Mouse (Mus musculus) limb, embryonic 13.5 days (tissue): Measurements from ENCODE around the gene Mrps18a. TPM values are rescaled to one million over a fixed set of nuclear protein-coding genes. Genes with fewer than 3 reads are reported as not detected.
A peak's percentile ranks its signal among the peaks of the same experiment; 100 is the strongest.

ENCODE experiments used
- ATAC-seq: fragments of 200-750 bp; cut with Nextera tagmentation; 2 replicates; pipeline ENCODE4 v1.8.0; 2017; ENCODE audit warnings: low read depth, moderate number of reproducible peaks, moderate TSS enrichment; ENCODE audit not compliant: low FRiP score
- H3K27ac ChIP-seq: fragments of 300-500 bp; sonication (generic); 2 replicates; pipeline ENCODE4 v1.5.1; 2015; ENCODE audit warnings: inconsistent platforms, mild to moderate bottlenecking, moderate library complexity
- H3K27me3 ChIP-seq: fragments of 300-500 bp; sonication (generic); 2 replicates; pipeline ENCODE4 v1.6.1; 2015; ENCODE audit warnings: mild to moderate bottlenecking, inconsistent platforms
- H3K36me3 ChIP-seq: fragments of 300-500 bp; sonication (generic); 2 replicates; pipeline ENCODE4 v1.6.1; 2015; ENCODE audit warnings: inconsistent platforms, mild to moderate bottlenecking, moderate library complexity
- H3K4me1 ChIP-seq: fragments of 300-500 bp; sonication (generic); 2 replicates; pipeline ENCODE4 v1.6.1; 2015; ENCODE audit warnings: inconsistent platforms
- H3K4me2 ChIP-seq: fragments of 300-500 bp; sonication (generic); replicated peaks from 2 replicates; pipeline ENCODE4 v1.6.1; 2015; ENCODE audit warnings: inconsistent platforms, mild to moderate bottlenecking, moderate library complexity
- H3K4me3 ChIP-seq: fragments of 300-500 bp; sonication (generic); 2 replicates; pipeline ENCODE4 v1.5.1; 2015; ENCODE audit warnings: moderate library complexity, mild to moderate bottlenecking, inconsistent platforms
- H3K9ac ChIP-seq: fragments of 300-500 bp; sonication (generic); 2 replicates; pipeline ENCODE4 v1.6.1; 2015; ENCODE audit warnings: mild to moderate bottlenecking, inconsistent platforms
- H3K9me3 ChIP-seq: fragments of 300-500 bp; sonication (generic); 2 replicates; pipeline ENCODE4 v1.6.1; 2016; ENCODE audit warnings: inconsistent platforms
- WGBS: fragments of 180-500 bp; shearing (Covaris S2); methylation state at CpG from one replicate; pipeline ENCODE4 v1.1.7; 2015; 5-methylcytosine and 5-hydroxymethylcytosine counted together
- polyA plus RNA-seq: library from polyadenylated mRNA; unstranded; fragments of >200 nt; fragmentation: Nextera tagmentation; extraction: Ambion mirVana; gene quantifications from 2 replicates; pipeline ENCODE4 v1.2.1, GENCODE M21; 2015

Mrps18a gene
- polyA plus RNA-seq, 1 experiment from 2014 or later, result 143 TPM

DNA sequence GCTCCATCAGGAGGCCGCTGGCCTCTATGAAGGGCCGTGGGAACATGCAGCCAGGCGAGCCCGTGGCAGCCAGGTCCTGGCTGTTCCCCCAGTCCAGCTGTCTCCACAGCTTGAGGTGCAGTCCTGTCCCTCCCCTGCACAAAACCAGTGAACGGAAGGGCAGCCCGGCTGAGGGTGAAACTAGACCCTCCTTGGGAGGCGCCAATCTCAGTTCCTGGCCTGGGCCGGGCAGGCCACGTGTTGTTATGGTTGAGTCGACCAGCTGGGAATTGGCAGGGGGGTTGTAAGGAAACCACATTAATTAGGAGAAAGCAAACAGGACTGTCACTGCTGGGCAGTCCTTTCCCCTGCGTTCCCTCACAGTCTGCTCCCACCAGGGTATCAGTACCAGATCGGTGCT lies 6.3 kb upstream of the Mrps18a start:
- Histone ChIP-seq H3K27ac (0 out of 2 replicates have a peak overlapping the region, but pooled peaks have one; percentile 12), H3K4me2 (peak overlapping the region; percentile 17), H3K27me3 (peaks cover 3% of the 10 kb centered on the region)

DNA sequence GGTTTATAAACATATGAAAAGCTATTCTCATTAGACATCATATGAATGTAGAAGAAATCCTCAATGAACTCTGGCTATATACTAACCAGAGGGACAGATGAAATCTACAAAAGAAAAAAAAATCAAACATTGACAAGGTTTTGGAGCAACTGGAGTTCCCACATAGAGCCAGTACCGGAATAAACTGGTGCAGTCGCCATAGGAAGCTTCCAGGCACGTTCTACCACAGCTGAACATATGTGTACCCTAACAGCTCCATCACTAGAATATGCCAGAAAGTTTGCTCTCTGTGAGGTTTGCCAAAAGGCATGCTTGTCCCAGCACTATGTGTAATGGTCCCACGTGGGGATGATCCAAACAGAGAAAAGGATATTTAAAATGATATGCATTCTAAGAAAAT lies 2.5 kb upstream of the Mrps18a start:
- WGBS, result 83% methylated on average over 4 of the region's 4 CpGs

More for the DNA sequence above, 6.3 kb upstream of the Mrps18a start:
- H3K4me3 ChIP-seq, result no peak overlapping the region
- H3K36me3 ChIP-seq, result no peaks in the 10 kb centered on the region
- no peaks in the 10 kb centered on the region for H3K9me3 ChIP-seq
- peaks cover 12% of the 10 kb centered on the region for H3K4me1 ChIP-seq
- 14% methylated on average over 12 of the region's 12 CpGs for WGBS
- 0 out of 2 replicates have a peak overlapping the region, but pooled peaks have one; percentile 9 for H3K9ac ChIP-seq
- ATAC-seq, result peak; percentile 91

DNA sequence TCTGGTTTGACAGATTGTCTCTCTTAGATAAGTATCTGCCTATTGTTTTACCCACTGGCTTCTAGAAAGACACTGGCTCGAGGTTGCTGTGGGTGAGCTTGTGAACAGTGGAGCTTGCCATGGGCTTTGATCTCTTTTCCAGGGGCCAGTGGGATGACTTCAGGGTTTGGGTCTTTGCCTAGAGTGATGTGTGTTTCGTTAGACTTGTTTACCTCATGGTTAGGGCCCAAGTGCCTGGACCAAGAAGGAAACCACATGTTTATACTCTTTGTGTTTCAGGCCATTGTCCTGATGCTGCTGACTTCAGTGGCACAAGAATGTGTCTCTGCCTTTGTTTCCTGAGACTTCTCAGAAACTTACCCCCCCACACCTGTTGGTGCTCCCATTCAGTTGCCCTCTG lies 4.7 kb downstream of the Mrps18a start:
- no peaks in the 10 kb centered on the region for H3K9me3 ChIP-seq
- no peak for ATAC-seq
- peak overlapping the region; percentile 16; the same call in 1 of the 2 replicates for H3K27ac ChIP-seq
- H3K27me3 ChIP-seq, result no peaks in the 10 kb centered on the region
- peaks cover 34% of the 10 kb centered on the region for H3K36me3 ChIP-seq
- H3K4me1 ChIP-seq, result peaks cover 55% of the 10 kb centered on the region
- WGBS, result 30% methylated on average over 2 of the region's 2 CpGs
- H3K9ac ChIP-seq, result peak overlapping the region; percentile 25; the same call in 1 of the 2 replicates
- no peak overlapping the region for H3K4me3 ChIP-seq
- no peak overlapping the region for H3K4me2 ChIP-seq

More for the DNA sequence above, 2.5 kb upstream of the Mrps18a start:
- Histone ChIP-seq H3K4me1 (peaks cover 21% of the 10 kb centered on the region), H3K4me3 (no peak overlapping the region), H3K9ac (no peak overlapping the region), H3K4me2 (no peak overlapping the region), H3K27ac (no peak overlapping the region), H3K36me3 (peaks cover 2% of the 10 kb centered on the region; the same call in 1 of the 2 replicates), H3K27me3 (peaks cover 4% of the 10 kb centered on the region), H3K9me3 (no peaks in the 10 kb centered on the region)
- no peak for ATAC-seq

DNA sequence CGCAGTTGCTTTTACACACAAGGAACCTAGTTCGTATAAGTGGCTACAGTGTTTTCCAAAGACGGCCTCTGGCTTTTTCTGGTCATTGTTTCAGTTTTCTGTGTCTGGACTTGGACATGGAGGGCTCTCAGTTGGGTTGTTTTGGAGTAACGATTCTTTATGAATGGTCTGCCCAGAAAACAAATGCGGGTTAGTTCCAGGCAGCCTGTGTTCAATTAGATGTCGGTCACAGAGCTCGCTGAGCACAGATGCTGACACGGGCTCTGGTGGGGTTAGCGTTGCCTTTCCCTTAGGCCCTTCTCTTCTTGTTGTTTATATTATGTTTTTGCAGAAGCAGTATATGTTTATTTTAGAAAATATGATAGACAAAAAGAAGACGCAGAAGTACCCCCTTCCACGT lies 5.4 kb downstream of the Mrps18a start:
- H3K36me3 ChIP-seq, result peaks cover 36% of the 10 kb centered on the region
- H3K27me3 ChIP-seq, result no peaks in the 10 kb centered on the region
- H3K27ac ChIP-seq, result 0 out of 2 replicates have a peak overlapping the region, but pooled peaks have one; percentile 16
- ATAC-seq, result no peak
- H3K4me2 ChIP-seq, result 0 out of 2 replicates have a peak overlapping the region, but pooled peaks have one; percentile 1
- H3K9ac ChIP-seq, result no peak overlapping the region
- 43% methylated on average over 11 of the region's 11 CpGs for WGBS
- H3K9me3 ChIP-seq, result no peaks in the 10 kb centered on the region
- H3K4me1 ChIP-seq, result peaks cover 55% of the 10 kb centered on the region
- H3K4me3 ChIP-seq, result no peak overlapping the region

DNA sequence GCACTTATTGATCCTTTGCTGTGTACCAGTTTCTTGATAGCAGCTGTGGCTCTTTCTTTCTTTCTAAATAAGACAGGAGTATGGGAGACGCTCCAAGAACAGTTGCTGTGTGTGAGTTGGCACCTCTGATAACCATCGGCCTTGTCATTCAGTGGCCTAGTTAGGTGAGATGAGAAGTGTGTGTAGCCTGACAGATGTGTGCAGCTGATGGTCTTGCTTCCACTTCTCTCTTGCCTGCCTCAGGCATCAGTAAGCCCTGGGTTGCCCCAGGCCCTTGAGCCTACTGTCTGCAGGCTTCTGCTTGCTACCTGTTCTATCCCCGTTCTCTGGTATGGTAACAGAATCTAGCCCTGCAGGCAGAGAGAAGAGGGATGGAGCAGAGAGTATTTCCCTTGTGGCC lies 6.1 kb downstream of the Mrps18a start:
- no peak for ATAC-seq

DNA sequence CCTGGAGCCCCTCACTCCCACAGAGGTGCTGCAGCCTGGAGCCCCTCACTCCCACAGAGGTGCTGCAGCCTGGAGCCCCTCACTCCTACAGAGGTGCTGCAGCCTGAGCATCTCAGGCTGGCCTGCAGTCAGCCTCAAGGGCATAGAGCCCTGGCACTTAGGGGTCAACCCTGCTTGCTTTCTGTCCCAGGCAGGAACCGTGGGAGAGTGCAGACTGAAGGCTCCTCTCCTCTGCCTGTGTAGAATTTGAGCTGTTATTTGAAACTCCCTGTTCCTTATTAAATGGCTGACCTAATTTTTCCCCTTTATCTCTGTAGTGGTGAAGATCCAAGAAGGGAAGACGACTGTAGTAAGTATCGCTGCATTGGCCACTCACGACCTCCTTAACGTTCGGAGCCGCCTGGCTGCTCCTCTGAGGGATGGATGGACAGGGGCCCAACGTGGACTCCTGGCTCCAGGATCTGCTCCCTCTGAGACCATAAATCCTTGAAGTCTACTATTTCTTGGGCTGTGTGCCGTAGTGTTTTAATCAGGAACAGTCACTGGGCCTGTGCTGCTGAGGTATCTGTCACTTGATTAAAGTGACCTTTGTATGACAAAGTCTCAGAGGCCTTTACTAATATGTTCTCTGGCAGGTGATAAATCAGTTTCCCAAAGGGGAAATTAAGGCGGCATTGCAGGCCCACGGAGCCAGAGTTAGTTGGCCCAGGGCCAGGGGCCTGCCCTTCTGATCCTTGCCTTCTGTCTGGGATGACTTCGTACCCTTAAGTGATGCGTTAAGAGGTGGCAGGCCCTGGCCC lies 7.0 kb downstream of the Mrps18a start:
- peaks cover 45% of the 10 kb centered on the region for H3K4me1 ChIP-seq
- no peak for ATAC-seq
- no peak overlapping the region for H3K4me2 ChIP-seq
- no peak overlapping the region for H3K27ac ChIP-seq
- H3K36me3 ChIP-seq, result peaks cover 48% of the 10 kb centered on the region
- WGBS, result 26% methylated on average over 13 of the region's 13 CpGs
- no peaks in the 10 kb centered on the region for H3K9me3 ChIP-seq
- no peak overlapping the region for H3K4me3 ChIP-seq
- H3K27me3 ChIP-seq, result no peaks in the 10 kb centered on the region
- H3K9ac ChIP-seq, result peak overlapping the region; percentile 27; the same call in 1 of the 2 replicates

More for the DNA sequence above, 6.1 kb downstream of the Mrps18a start:
- 79% methylated on average over 3 of the region's 3 CpGs for WGBS
- H3K4me1 ChIP-seq, result peaks cover 49% of the 10 kb centered on the region
- H3K9me3 ChIP-seq, result no peaks in the 10 kb centered on the region
- H3K9ac ChIP-seq, result peak overlapping the region; percentile 45; the same call in 1 of the 2 replicates
- no peak overlapping the region for H3K4me2 ChIP-seq
- H3K36me3 ChIP-seq, result peaks cover 38% of the 10 kb centered on the region
- H3K4me3 ChIP-seq, result no peak overlapping the region
- H3K27me3 ChIP-seq, result no peaks in the 10 kb centered on the region
- H3K27ac ChIP-seq, result no peak overlapping the region

DNA sequence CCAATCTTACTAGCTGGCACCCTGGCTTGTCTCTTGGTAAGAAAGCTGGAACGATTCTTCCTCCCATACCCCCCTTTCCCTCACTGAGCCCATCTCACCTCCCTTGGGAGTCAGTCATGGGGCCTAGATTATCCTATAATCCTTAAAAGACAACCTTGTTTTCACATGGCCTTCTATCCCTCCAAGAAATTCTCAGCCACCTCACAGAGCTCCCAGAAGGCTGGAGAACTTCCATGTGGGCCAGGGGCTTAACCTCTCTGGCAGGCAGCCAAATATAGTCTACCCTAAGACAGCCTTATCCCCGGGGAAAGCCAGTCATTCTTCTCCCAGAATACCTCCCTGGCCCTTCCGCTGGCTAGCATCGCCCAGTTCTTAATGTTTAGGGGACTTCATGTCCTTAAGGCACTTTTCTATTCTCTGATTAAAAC lies 7.7 kb downstream of the Mrps18a start:
- Histone ChIP-seq H3K36me3 (peaks cover 51% of the 10 kb centered on the region), H3K9ac (no peak overlapping the region), H3K4me1 (peaks cover 45% of the 10 kb centered on the region), H3K27me3 (no peaks in the 10 kb centered on the region), H3K4me2 (no peak overlapping the region), H3K27ac (no peak overlapping the region), H3K4me3 (no peak overlapping the region), H3K9me3 (no peaks in the 10 kb centered on the region)
- no peak for ATAC-seq
- WGBS, result 55% methylated on average over 4 of the region's 4 CpGs

DNA sequence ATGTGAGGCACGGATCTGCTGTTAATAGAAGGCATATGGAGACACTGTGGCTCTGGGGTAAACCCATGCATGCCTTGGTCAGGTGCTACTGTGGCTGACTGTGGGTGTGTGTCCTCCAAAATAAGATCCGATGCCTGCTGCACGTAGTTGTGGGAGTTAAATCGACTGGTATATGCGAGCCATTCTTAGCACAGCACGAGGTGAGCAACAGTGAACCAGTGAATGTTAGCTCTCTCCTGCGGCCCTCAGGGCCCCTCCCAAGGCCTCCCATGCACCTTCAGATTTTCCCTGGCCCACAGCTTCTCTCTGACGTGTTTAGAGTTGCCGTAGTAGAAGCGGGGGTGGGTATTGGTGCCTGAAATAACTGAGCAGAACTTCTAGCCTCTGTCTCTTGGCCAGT lies 8.9 kb downstream of the Mrps18a start:
- H3K9me3 ChIP-seq, result no peaks in the 10 kb centered on the region
- no peak for ATAC-seq
- H3K36me3 ChIP-seq, result peaks cover 58% of the 10 kb centered on the region
- H3K9ac ChIP-seq, result no peak overlapping the region
- no peak overlapping the region for H3K4me2 ChIP-seq
- no peak overlapping the region for H3K27ac ChIP-seq
- no peak overlapping the region for H3K4me3 ChIP-seq
- H3K27me3 ChIP-seq, result no peaks in the 10 kb centered on the region
- peaks cover 38% of the 10 kb centered on the region for H3K4me1 ChIP-seq
- WGBS, result 79% methylated on average over 10 of the region's 10 CpGs

DNA sequence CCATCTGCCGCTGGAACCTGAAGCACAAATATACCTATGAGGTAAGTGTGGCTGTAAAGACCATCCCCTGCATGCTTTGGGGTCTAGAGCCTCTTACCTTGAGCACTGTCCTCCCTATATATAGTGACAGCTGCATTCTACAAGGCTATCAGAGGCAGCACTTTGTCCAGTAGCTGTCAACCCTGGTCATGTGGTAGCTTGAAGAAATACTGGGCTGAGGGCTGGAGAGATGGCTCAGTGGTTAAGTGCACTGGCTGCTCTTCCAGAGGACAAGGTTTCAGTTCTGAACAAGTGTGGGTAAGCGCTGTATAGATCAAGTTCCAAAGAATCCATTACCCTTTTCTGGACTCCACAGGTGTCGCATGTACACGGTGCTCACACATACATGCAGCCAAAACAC lies 12.0 kb downstream of the Mrps18a start:
- Histone ChIP-seq H3K4me2 (no peak overlapping the region), H3K9ac (no peak overlapping the region), H3K36me3 (peaks cover 89% of the 10 kb centered on the region), H3K9me3 (no peaks in the 10 kb centered on the region), H3K4me3 (no peak overlapping the region), H3K4me1 (peaks cover 7% of the 10 kb centered on the region; the same call in 1 of the 2 replicates), H3K27ac (no peak overlapping the region), H3K27me3 (no peaks in the 10 kb centered on the region)
- WGBS, result 92% methylated on average over 4 of the region's 4 CpGs
- ATAC-seq, result no peak

DNA sequence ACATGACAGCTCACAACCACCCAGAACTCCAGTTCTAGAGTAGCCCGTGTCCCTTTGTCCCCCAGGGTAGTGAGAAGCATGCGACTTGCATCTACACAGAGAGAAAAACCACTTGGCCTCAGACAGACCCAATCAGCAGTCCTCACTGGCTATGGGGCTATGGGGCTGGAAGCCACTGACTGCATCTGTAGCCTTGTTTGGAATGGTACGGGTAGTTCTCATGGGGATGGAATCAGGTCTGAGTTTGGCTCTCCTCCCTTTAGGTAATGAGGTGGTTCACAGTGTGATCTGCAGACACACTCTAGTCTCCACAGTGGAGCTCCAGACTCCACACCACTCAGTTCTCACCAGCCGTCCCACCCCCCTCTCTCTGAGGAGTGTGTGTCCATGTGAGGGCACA lies 12.5 kb downstream of the Mrps18a start:
- Histone ChIP-seq H3K9ac (no peak overlapping the region), H3K4me2 (no peak overlapping the region), H3K4me3 (no peak overlapping the region), H3K9me3 (no peaks in the 10 kb centered on the region), H3K36me3 (peaks cover 89% of the 10 kb centered on the region), H3K27me3 (no peaks in the 10 kb centered on the region), H3K27ac (no peak overlapping the region), H3K4me1 (peaks cover 2% of the 10 kb centered on the region; the same call in 1 of the 2 replicates)
- no peak for ATAC-seq
- WGBS, result 96% methylated on average over 4 of the region's 4 CpGs

DNA sequence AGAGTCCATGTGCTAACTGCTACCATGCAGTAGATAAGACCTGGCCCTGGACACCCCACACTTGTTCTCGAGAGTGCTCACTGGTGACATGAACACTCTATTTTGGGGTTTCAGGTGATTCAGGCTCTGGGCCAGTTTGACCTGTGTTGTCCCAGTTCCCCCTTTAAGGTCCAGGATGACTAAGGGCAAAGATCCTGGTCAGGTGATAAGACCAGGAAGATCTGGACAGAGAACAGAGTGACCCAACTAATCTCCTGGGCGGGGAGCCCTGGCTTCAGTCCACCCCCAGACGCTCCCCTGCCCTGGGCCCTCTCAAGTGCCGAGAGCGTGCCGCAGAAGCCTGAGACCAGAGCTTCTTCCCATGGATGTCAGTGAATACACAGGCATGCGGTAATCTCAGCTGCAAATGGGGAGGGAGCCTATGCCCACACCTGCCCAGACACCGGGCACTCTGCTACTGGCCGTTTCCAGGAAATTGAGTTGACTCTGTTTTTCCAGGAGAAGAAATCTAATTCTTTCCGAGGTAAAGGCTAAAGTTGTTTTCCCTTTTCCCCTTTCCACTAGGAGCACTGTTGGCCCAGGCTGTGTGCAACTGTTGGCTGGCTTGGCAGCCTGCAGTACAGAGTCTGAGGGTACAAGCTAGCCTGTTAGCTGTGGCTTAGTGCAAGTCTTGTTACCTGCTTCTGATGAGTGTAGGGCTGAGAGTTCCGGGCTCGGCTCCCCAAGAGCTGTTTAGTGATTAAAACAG lies 13.3 kb downstream of the Mrps18a start:
- Histone ChIP-seq H3K4me3 (no peak overlapping the region), H3K27me3 (no peaks in the 10 kb centered on the region), H3K36me3 (peaks cover 90% of the 10 kb centered on the region), H3K4me1 (no peaks in the 10 kb centered on the region), H3K9me3 (no peaks in the 10 kb centered on the region), H3K4me2 (no peak overlapping the region), H3K9ac (no peak overlapping the region), H3K27ac (no peak overlapping the region)
- 86% methylated on average over 12 of the region's 12 CpGs for WGBS
- no peak for ATAC-seq

DNA sequence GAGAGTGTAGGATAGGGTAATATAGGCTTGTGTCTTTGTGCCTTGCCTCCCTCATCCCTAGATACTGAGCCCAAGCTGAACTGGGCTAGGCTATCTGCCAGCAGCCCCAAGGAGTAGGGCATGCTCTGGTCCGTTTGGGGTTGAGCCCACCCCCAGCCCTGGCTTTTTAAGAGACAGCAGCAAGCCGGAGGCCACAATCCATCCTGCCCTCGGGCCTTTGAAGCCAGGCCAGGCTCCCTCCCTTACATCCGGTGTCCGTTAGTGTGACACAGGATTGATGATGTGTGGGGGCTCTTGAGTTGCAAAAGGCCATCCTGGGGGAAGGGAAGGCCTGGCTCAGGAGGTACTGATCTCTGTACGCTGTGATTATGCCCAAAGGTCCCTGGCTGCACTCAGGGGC lies 15.8 kb downstream of the Mrps18a start:
- H3K9ac ChIP-seq, result no peak overlapping the region
- H3K36me3 ChIP-seq, result peaks cover 86% of the 10 kb centered on the region
- ATAC-seq, result no peak
- H3K4me3 ChIP-seq, result no peak overlapping the region
- no peak overlapping the region for H3K4me2 ChIP-seq
- H3K27me3 ChIP-seq, result no peaks in the 10 kb centered on the region
- no peaks in the 10 kb centered on the region for H3K9me3 ChIP-seq
- 26% methylated on average over 6 of the region's 6 CpGs for WGBS
- H3K27ac ChIP-seq, result no peak overlapping the region
- H3K4me1 ChIP-seq, result no peaks in the 10 kb centered on the region
